Mouse (Mus musculus) kidney, adult 8-10 months (tissue): ENCODE data around the gene Tmem145.

Source experiments
- DNase-seq, 2 experiments: peaks; one replicate each; pipeline ENCODE4 v3.0.0; 2022

The Tmem145 gene

DNA sequence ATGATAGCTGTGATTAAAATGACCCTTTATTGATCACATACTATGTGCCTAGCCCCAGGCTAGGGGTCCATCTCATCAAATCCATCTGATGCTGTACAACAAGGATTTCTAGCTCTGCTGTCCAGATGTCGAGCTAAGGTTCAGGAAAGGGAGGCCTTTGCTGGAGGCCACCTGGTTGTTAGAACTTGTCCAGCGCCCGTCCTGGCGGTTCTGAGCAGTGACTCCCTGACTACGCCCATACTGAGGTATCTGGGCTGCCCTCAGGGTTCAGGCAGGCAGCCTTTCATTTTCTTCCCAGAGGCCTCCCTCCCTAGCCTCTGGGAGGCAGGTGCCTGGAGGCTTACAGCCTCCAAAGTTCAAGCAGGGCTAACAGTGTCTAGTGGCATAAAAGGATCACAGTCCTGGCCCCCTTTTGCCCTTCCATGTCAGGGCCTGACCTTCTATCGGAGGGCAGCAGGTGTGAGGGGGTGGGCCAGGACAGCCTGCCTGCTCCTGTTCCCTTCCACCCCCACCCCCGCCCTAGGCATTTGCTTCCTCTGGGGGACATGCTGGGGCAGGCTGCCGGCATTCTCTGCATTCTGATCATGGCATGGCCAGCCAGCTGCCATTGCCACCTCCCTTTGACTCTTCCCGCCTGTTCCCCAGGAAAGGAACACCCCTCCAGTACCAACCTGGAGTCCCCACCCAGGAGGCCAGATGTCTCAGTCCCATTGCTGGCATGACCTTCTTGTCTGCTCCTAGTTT is 30.2 kb upstream of the Tmem145 start:
- DNase-seq, result no peak

DNA sequence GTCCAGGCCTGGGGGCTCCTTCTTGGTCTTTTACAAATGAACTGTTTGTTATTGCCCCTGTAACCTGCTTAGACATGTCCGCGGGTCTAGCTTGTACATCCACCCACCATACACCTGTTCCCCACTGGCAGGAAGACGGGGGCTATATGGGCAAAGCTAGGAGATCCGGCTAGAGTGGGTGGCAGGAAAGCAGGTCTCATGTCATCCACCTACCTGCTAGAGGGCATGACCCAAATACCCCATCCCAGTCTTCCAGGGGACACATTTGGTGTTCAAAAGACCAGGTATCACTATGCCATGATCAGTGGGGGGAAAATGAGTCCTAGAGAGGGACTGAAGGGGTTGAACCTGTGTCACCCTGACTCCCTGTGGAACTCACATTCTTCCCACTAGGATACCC is 28.5 kb upstream of the Tmem145 start:
- no peak for DNase-seq

DNA sequence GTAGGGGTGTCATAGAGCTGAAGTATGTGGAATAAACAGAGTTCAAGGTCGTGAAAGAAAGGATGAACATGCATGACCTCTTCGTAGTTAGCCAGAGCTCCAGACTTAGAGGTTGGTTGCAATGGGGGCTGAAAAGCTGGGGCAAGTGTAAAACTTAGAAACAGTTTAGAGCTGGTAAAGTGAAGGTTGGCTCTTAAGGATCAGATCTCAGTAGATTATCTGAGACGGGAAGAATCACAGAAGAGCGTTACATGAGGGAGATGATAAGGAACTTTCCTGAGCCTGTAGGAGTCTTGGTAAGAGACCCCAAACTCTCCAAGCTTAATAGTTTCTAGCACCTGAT is 27.9 kb upstream of the Tmem145 start:
- DNase-seq, result no peak

DNA sequence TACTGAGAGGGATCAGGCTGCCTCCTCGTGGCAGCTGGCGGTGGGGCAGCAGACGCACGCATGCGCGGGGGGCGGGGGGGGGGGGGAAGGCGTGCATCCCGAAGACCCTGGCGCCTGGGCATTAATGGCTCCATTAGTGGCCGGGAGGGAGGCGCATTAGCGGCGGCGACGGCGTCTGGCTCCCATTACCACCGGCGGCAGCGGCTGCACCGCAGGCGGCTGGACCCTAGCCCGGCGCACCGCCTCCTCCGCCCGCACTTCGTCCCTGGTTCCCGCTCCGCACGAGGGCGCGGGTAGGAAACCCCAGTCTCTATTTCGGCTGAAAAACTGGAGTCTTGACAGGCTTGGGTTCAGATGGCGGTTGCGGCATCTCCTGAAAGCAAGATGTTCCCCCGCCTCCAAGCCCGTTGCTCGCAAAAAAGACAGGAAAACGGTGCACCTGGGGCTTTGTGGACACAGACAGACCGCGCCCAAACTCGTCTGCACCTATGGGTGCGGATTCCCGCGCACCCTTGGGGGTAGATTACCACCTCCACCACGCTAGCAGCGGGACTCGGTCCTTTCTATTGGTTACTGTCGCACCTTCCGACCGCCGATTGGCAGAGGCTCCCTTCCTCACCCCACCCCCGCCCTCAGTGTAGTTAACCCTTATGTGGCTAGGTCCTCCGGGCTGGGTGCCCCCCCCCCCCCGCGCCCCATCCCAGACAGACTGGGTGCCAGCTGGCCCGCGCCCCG is 27.4 kb upstream of the Tmem145 start:
- peak; percentile 81 to 86 for DNase-seq

DNA sequence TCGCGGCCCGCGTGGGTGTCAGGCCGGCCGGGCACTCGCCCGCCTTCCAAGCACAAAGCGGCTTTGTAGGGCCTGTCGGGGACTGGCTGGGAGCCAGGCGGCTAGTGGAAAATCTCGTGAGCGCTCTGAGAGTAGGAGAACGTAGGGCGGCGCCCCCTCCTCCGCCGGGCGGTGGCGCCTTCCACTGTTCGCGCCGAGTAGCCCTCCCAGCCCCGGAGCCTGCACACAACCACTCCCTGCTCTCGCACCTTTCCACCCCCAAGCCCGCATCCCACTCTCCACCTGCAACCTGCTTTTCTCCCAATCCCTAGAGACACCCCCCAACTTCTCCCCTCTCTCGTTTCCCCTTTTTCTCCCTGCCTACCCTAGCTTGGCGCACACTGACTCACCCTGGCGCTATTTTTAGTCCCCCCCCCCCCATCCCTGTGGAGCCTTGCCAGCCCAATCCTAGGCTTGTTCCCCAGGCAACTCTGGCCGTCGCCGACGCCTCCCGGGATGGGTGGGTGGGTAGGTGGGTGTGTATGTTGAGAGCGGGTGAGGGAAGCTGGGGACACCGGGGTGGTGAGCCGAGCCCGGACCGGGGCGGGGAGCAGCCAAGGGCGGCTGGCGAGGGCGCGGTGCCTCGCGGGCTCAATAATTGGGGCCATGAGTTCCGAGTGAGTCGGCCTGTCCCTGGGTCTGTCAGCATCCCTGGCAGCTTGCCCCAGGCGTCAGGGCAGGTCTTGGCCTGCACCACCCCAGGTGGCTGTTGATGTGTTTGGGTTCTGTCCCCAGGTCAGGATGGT is 26.6 kb upstream of the Tmem145 start:
- peak; percentile 86 to 88 for DNase-seq

DNA sequence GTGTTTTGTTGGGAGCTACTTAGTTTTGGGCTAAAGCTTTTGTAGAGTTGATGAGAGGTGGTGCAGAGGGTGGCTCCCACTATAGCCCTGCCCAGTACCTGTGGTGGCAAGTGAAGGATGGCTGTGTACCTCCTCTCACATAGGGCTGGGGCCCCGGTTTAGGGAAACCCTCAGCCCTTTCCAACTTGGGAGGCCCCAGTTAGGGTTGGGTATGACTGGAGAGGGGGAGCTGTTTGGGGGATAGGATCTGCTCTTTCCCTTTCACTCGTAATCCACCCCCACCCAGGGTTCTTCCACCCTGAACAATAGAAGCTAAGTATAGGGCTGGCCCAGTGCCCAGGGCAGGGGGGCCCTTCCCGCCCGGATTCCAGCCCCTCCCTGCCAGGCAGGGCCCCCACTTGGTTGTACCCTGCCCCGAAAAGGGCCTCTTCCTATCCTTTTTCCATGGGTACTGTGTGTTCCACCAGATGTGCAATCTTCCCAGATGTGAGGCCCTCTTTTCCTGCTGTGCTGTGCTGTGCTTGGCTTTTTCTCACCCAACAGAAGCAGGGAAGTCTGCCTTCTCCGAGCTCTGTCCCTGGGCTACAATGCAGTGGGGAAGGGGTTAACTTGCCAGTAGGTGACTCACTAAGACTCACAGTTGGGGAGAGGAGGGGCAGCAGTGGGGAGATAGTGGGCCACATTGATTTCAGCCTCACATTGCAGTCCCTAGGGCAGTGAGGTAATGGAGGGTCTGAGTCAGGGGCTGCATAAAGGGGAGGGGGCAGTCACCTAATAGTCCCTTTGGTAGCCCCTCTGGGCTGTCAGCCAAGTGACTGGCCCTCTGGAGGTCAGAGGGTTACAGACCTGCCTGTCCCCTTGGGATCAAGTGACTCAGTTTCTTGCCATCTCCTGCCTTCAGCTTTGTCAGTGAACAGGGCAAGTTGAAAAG is 25.8 kb upstream of the Tmem145 start:
- peak; percentile 57 to 61 for DNase-seq

DNA sequence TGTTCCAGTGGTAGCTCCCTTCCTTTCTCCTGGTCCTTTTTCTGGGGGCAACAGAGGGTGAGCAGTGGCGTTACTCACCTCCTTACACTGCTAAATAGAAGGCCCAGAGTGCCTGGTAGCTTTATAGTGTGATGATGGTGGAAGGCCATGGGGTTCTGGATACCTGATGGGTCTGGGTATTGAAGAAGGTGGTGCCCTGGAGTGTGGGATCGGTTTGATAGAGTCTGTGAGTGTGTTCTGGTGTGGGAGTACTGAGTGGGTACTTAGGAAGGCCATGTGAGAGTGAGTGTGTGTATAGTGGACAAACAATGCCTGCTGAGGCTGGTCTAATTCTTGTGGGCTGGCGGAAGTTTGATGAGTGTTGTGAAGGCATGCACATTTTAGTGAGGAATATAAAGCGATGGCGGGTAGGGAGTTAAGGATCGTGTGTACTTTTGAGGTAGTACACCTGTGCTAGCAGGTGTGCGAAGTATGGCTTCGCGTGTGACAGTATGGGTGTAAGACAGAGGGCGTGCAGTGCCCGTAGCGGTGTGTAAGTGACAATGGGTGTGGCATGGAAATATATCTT is 24.7 kb upstream of the Tmem145 start:
- no peak for DNase-seq

DNA sequence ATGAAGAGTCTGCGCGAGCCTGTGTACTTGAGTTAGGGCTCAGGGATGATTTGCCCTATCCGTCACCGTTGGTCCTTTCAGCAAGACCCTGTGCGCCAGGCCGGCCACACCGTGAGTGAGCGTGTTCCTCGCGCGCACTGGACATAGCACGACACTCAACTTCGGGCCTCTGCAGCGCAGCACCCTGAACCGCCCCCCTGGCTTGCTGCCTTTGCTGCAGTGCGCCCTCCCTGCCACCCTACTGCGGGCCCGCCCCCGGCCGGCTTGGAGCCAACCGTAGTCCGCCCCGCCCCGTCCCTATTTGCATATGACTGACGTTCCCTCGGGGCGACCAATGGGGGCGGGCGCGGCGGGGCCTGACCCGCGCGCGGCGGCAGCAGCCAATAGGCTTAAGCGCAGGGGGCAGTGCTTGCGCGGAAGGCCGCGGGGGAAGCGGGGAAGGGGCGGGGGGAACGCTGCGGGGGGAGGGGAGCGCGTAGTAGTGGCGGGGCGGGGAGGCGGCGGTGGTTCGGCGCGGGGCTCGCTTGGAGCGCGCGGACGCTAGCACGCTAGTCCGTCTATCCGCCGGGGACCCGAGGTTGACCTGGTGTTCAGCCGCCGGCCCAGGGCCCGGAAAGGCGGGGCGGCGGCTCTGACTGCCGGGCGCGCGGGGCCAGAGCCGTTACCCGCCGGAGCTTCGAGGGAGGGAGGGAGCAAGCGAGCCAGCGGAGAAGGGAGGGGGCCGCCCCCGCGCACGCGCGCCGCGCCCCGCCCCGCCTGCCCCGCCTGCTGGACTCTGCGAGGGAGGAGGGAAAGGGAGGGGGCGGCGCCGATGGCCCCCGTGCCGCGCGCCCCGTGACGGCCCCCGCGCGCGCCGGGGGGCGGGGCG is 23.9 kb upstream of the Tmem145 start:
- peak; percentile 97 to 98 for DNase-seq

DNA sequence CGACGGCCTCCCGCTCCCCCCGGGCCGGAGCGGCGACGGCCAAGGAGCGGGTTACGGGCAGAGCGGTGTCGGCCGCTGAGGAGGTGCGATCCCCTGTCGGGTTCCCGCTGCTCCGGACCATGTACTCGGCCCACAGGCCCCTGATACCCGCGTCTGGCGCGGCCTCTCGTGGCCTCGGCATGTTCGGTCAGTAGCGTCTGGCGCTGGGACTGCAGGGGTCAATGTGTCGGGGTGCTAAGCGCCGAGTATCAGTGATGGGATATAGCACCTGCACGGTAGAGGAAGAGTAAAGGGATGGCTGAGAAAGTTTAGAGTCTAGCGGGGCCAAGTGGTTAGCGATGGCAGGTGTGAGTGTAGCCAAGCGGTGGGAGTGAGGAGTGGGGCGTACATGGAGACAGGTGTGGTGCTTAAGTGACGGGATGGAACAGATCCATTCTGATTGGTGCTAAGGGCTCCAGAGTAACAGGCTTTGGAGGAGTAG is 23.1 kb upstream of the Tmem145 start:
- peak in 1 of 2 experiments; percentile 47 for DNase-seq

DNA sequence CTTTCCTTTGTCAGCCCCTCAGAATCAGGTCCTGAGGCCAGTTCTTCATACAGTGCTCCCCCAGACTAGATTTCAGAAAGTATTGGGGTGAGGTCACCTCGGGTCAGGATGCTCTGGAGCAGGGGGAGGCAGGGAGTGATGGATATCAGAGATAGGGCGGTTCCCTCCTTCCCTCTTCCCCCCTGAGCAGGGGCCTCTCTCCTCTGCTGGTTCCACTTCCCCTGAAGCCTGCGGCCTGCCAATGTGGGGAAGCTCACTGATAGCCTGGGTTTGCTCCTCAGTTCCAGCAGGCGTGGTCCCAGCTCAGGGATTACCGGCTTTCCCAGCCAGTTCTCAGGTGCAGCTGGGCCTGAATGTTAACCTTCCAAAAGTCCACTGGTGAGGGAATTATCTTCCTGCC is 22.3 kb upstream of the Tmem145 start:
- DNase-seq, result no peak

DNA sequence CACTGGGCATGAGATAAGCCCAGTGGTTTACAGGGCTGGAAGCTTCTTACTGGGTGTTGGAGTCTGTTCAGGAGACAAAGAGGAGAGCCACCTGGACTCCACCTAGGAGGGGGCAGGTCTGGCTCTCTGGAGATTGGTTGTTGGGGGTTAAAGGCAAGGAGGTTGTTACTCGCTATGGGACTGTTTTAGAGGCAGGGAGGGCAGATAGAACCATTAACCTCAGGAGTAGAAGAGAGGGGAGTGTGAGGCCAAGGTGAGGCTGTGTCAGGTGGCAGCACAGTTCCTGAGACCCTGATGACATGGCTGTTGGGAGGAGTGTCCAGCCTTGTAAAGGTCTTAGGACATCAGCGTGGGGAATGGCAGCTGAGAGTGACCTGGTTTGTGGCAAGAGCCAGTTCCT is 21.7 kb upstream of the Tmem145 start:
- no peak for DNase-seq

DNA sequence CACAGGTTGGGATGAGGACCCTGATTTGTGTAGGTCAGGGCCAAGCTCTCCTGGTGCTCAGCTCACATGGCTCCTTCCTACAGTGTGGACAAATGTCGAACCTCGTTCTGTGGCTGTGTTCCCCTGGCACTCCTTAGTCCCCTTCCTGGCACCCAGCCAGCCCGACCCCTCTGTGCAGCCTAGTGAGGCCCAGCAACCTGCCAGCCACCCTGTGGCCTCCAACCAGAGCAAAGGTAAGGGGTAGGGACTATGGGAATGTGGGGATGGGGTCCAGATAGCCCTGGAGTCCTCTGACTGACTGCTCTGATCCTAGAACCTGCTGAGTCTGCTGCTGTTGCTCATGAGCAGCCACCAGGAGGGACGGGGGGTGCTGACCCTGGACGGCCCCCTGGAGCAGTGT is 21.1 kb upstream of the Tmem145 start:
- DNase-seq, result no peak

DNA sequence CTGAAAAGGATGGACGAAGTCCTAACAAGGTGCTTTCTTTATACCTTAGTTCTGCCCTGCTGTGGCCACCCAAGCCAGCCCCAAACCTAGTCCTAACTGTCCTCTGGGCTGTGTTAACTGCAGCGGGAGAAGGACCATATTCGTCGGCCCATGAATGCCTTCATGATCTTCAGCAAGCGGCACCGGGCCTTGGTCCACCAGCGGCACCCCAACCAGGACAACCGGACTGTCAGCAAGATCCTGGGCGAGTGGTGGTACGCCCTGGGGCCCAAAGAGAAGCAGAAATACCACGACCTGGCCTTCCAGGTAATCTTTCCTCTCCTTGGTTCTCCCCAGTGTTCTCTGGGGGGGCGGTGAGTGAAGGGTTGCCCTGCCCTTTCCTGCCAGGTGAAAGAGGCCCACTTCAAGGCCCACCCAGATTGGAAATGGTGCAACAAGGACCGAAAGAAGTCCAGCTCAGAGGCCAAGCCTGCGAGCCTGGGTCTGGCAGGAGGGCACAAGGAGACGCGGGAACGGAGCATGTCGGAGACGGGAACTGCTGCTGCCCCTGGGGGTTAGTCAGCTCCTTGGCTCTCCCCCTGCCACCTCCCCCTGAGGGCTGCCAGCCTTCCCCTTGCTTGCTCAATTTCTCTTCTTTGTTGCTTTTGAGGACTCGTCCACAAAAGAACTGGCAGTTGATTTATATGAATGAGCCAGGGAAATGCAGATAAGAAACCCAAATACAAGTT is 20.2 kb upstream of the Tmem145 start:
- no peak for DNase-seq

DNA sequence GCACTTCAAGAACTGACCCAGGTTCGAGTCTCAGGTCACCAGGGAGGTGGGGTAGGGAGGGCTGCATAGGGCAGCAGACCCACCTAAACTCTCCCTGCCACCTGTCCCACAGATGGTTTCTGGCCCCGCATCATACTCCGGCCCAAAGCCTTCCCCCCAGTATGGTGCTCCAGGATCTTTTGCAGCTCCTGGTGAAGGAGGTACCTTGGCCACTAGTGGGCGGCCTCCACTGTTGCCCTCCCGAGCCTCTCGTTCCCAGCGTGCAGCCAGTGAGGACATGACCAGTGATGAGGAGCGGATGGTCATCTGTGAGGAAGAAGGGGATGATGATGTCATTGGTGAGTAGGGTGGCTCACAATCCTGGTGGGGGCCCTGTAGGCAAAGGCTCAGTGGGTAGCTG is 18.9 kb upstream of the Tmem145 start:
- no peak for DNase-seq

DNA sequence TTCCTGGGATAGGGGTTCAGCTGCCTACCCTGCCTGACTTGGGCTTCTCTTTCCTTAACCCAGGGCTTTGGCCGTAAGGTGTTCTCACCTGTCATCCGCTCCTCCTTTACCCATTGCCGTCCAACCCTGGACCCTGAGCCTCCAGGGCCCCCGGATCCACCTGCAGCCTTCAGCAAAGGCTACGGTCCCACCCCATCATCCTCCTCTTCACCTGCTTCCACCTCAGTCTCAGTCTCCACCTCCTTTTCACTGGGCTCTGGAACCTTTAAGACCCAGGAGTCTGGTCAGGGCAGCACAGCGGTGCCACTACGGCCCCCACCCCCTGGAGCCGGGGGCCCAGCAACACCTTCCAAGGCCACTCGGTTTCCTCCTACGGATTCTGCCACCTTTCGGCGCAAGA is 17.9 kb upstream of the Tmem145 start:
- DNase-seq, result no peak

DNA sequence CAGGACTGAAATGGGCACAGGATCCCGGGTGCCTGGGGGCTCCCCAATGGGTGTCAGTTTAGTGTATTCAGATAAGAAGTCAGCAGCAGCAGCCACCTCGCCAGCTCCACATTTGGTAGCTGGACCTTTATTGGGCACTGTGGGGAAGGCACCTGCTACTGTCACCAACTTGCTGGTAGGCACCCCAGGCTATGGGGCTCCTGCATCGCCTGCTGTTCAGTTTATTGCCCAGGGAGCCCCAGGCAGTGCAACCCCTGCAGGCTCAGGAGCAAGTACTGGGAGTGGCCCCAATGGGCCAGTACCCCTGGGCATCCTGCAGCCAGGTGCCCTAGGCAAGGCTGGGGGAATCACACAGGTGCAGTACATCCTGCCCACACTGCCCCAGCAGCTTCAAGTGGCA is 17.2 kb upstream of the Tmem145 start:
- DNase-seq, result no peak

DNA sequence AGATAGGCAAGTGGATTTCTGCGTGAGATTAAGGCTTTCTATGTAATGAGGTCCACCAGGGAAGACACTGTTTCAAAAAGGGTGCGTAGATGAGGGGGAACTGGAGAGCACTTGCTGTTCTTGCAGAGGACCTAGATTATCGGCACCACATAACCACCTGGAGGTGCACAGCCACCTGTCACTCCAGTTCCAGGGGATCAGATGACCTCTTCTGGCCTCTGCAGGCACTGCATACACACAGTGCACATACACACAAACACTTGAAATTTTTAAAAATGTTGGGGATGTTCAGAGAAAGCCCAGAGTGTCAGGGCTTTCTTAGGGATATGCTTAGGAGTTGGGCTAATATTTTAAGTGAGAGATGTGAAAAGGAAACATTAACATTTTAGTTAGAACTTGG is 16.0 kb upstream of the Tmem145 start:
- DNase-seq, result no peak

DNA sequence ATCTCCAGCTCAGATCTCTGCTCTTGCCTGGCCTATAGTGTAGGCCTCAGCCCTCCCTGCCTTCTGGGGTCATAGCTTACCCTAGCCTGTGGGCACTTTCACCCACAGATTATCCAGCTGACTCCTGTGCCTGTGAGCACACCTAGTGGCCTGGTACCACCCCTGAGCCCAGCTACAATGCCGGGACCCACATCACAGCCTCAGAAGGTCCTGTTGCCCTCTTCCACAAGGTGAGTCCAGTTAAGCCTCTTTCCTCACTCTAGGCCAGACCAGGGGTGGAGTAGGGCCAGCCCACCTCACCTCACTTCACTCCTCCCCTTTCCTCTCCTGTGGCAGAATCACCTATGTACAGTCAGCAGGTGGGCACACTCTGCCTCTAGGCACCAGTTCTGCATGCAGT is 15.4 kb upstream of the Tmem145 start:
- DNase-seq, result no peak

DNA sequence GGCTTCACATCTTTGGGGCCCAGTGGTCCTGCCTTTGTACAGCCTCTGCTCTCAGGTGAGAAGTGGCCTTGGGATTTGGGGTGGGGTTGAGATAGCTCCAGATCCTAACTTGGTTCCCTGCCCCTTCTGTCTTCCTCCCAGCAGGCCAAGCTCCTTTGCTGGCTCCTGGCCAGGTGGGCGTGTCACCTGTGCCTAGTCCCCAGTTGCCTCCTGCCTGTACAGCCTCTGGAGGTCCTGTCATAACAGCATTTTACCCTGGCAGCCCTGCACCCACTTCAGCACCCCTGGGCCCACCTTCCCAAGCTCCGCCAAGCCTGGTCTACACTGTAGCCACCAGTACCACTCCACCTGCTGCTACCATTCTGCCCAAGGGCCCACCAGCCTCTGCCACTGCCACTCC is 15.0 kb upstream of the Tmem145 start:
- DNase-seq, result peak in 1 of 2 experiments; percentile 72

DNA sequence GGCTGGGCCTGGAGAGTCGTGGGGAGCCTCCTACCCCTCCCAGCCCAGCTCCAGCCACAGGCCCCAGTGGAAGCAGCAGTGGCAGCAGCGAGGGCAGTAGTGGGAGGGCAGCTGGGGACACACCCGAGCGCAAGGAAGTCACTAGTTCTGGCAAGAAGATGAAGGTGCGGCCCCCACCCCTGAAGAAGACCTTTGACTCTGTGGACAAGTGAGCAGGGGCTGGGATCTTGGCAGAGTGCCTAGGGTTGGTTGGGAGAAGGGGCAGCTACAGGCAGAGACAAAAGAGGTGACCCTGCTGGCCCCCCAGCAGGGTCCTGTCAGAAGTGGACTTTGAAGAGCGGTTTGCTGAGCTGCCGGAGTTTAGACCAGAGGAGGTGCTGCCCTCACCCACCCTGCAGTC is 13.8 kb upstream of the Tmem145 start:
- DNase-seq, result no peak
